Mouse (Mus musculus) bone marrow, adult 2 months (tissue): Measurements from ENCODE around the gene Tet1.
A peak's percentile ranks its signal among the peaks of the same experiment; 100 is the strongest.

Experiments
- CTCF ChIP-seq: fragments of 200-500 bp; IDR thresholded peaks from 2 replicates; pipeline ENCODE4 v1.5.1; 2011; ENCODE audit warnings: low read length, control low read depth; ENCODE audit not compliant: control insufficient read depth, insufficient read depth
- POLR2A ChIP-seq: fragments of 200-500 bp; IDR thresholded peaks from 2 replicates; pipeline ENCODE4 v1.6.1; 2011; ENCODE audit warnings: low read depth, mild to moderate bottlenecking, control low read depth, low read length, borderline replicate concordance; ENCODE audit not compliant: control insufficient read depth

DNA sequence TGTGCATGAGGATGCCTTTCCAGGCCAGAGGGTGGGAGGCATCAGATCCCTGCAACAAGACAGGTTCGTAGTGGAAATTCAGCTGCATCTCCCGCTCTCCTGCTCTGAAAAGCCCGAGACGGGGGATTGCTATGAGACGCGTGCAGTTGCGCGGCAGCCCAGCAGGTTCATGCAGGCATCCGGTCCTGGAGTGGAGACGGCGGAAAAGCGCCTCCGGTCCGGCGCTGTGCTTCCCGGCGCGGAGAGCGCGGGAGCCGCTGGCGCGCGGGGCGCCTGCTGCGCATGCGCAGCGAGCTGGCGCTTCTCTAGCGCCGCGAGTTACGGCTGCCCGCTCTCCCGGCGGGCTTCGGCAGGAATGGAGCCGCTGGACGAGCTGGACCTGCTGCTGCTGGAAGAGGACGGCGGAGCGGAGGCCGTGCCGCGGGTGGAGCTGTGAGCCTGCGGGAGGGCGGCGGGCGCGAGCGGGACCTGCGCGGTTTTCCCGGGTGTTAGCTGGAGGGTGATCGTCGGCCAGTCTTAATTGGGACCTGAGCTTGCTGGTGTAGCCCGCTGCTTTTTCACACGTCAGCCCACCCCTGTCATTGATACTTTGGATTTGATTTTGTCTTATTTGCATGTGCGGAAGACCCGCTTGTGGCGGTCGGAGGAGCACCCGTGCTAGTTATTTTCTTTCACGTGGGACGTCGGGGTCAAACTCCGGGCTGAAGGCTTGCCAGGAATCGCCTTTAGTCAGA is 38.1 kb upstream of the Tet1 start, which contains the start of gene Dna2:
- peak; percentile 78; the same call in 1 of the 2 replicates for TF ChIP-seq POLR2A
- no peak for TF ChIP-seq CTCF
